Mouse (Mus musculus): ENCODE data around the gene Prg2.

- TF ChIP-seq CTCF (IDR thresholded peaks at IDR 0.05; ENCODE audit: low read depth) (no peak), EP300 (optimal IDR thresholded peaks at IDR 0.05) (no peak)
Observed at GRCm38 (mm10) chr2:84941332-84941731, 38.9 kb upstream of the Prg2 start.

Measured in stomach, postnatal 0 days (tissue).